Mouse (Mus musculus) hindbrain, postnatal 0 days (tissue): Measurements from ENCODE around the gene Ccnyl1. TPM values are rescaled to one million over a fixed set of nuclear protein-coding genes. Genes with fewer than 3 reads are reported as not detected.

Experiments
- ATAC-seq: fragments of 200-750 bp; cut with Nextera tagmentation; 2 replicates; pipeline ENCODE4 v1.8.0; 2017; ENCODE audit warnings: mild to moderate bottlenecking, moderate TSS enrichment, moderate library complexity
- DNase-seq: peaks from one replicate; pipeline ENCODE4 v3.0.0-alpha.2; 2015; ENCODE audit warnings: low spot score
- H3K27ac ChIP-seq: fragments of 300-500 bp; sonication (generic); 2 replicates; pipeline ENCODE4 v1.5.1; 2014; ENCODE audit warnings: mild to moderate bottlenecking
- H3K27me3 ChIP-seq: fragments of 300-500 bp; sonication (generic); 2 replicates; pipeline ENCODE4 v1.6.1; 2014; ENCODE audit warnings: low read length, mixed read lengths; ENCODE audit not compliant: insufficient read depth
- H3K36me3 ChIP-seq: fragments of 300-500 bp; sonication (generic); 2 replicates; pipeline ENCODE4 v1.6.1; 2014; ENCODE audit warnings: low read length, mixed read lengths; ENCODE audit not compliant: insufficient read depth
- H3K4me1 ChIP-seq: fragments of 300-500 bp; sonication (generic); 2 replicates; pipeline ENCODE4 v1.6.1; 2014; ENCODE audit warnings: antibody characterized with exemption, low read length, mixed read lengths; ENCODE audit not compliant: insufficient read depth
- H3K4me2 ChIP-seq: fragments of 300-500 bp; sonication (generic); 2 replicates; pipeline ENCODE4 v1.6.1; 2014; ENCODE audit warnings: low read depth, mild to moderate bottlenecking, low read length, moderate library complexity, mixed read lengths
- H3K4me3 ChIP-seq: fragments of 300-500 bp; sonication (generic); 2 replicates; pipeline ENCODE4 v1.5.1; 2014; ENCODE audit warnings: low read length
- H3K9ac ChIP-seq: fragments of 300-500 bp; sonication (generic); replicated peaks from 2 replicates; pipeline ENCODE4 v1.6.1; 2014; ENCODE audit warnings: mild to moderate bottlenecking, low read length, moderate library complexity, mixed read lengths
- H3K9me3 ChIP-seq: fragments of 300-500 bp; sonication (generic); 2 replicates; pipeline ENCODE4 v1.6.1; 2016; ENCODE audit warnings: low read length, mixed read lengths
- CTCF ChIP-seq: IDR thresholded peaks from 2 replicates; pipeline ENCODE4 v1.5.1; 2016; ENCODE audit warnings: antibody characterized with exemption, control low read depth, low read depth
- WGBS: fragments of 180-500 bp; shearing (Covaris S2); extraction: QIAGEN DNeasy Blood & Tissue Kit; methylation state at CpG from one replicate; pipeline ENCODE4 v1.1.7; 2014; 5-methylcytosine and 5-hydroxymethylcytosine counted together
- polyA plus RNA-seq: library from polyadenylated mRNA; unstranded; fragments of >200 nt; fragmentation: Nextera tagmentation; extraction: Ambion mirVana; gene quantifications from 2 replicates; pipeline ENCODE4 v1.2.1, GENCODE M21; 2015
- total RNA-seq: library from RNA; depleted of rRNA; stranded (reverse); fragments of >200 nt; gene quantifications from 2 replicates; pipeline ENCODE4 v1.2.3, GENCODE M21; 2014

Gene Ccnyl1
- total and polyA plus RNA-seq, 2 experiments from 2014 or later: 3.5 to 17.5 TPM

GRCm38 (mm10) chr1:64716589-64717304 lies 26.5 kb downstream of the Ccnyl1 start:
- H3K36me3 ChIP-seq: peaks cover 13% of the 10 kb centered on the region
- H3K4me1 ChIP-seq: no peaks in the 10 kb centered on the region
- DNase-seq: no peak
- no peaks in the 10 kb centered on the region for H3K27me3 ChIP-seq
- ATAC-seq: no peak
- H3K27ac ChIP-seq: no peak overlapping the region
- no peak overlapping the region for H3K4me2 ChIP-seq
- no peak overlapping the region for H3K9ac ChIP-seq
- 89% methylated on average over 7 of the region's 7 CpGs for WGBS
- H3K9me3 ChIP-seq: no peaks in the 10 kb centered on the region
- TF ChIP-seq CTCF: no peak
- H3K4me3 ChIP-seq: no peak overlapping the region

- ATAC-seq (peak; percentile 89), DNase-seq (peak; percentile 79)
- Histone ChIP-seq H3K4me1 (no peaks in the 10 kb centered on the region), H3K9me3 (no peaks in the 10 kb centered on the region), H3K4me2 (no peak overlapping the region), H3K9ac (no peak overlapping the region), H3K36me3 (peaks cover 17% of the 10 kb centered on the region), H3K27ac (no peak overlapping the region), H3K4me3 (no peak overlapping the region), H3K27me3 (no peaks in the 10 kb centered on the region)
- TF ChIP-seq CTCF: peak; percentile 83
These were observed 27.2 kb downstream of the Ccnyl1 start for GRCm38 (mm10) chr1:64717504-64717903.

GRCm38 (mm10) chr1:64721034-64721587 lies 30.9 kb downstream of the Ccnyl1 start:
- H3K9me3 ChIP-seq: no peaks in the 10 kb centered on the region
- no peak overlapping the region for H3K27ac ChIP-seq
- no peak overlapping the region for H3K9ac ChIP-seq
- H3K4me1 ChIP-seq: no peaks in the 10 kb centered on the region
- WGBS: 52% methylated on average over 10 of the region's 10 CpGs
- ATAC-seq (peak; percentile 12; the same call in 1 of the 2 replicates), DNase-seq (peak; percentile 19)
- H3K36me3 ChIP-seq: peaks cover 15% of the 10 kb centered on the region
- no peak for TF ChIP-seq CTCF
- no peak overlapping the region for H3K4me2 ChIP-seq
- H3K27me3 ChIP-seq: no peaks in the 10 kb centered on the region
- no peak overlapping the region for H3K4me3 ChIP-seq

- no peak overlapping the region for H3K27ac ChIP-seq
- H3K9ac ChIP-seq: no peak overlapping the region
- DNase-seq: no peak
- WGBS: 56% methylated on average over 4 of the region's 4 CpGs
- no peak overlapping the region for H3K4me2 ChIP-seq
- H3K36me3 ChIP-seq: no peaks in the 10 kb centered on the region
- no peak for ATAC-seq
- no peak overlapping the region for H3K4me3 ChIP-seq
- no peak for TF ChIP-seq CTCF
- H3K27me3 ChIP-seq: peaks cover 14% of the 10 kb centered on the region; the same call in 1 of the 2 replicates
- H3K4me1 ChIP-seq: no peaks in the 10 kb centered on the region
- no peaks in the 10 kb centered on the region for H3K9me3 ChIP-seq
These were observed 39.8 kb downstream of the Ccnyl1 start for GRCm38 (mm10) chr1:64730046-64730445.

- Histone ChIP-seq H3K27me3 (peaks cover 24% of the 10 kb centered on the region; the same call in 1 of the 2 replicates), H3K27ac (no peak overlapping the region), H3K9me3 (no peaks in the 10 kb centered on the region), H3K4me3 (no peak overlapping the region), H3K4me2 (no peak overlapping the region), H3K4me1 (no peaks in the 10 kb centered on the region; the same call in 1 of the 2 replicates), H3K9ac (no peak overlapping the region), H3K36me3 (no peaks in the 10 kb centered on the region)
- no peak for DNase-seq
- no peak for ATAC-seq
- TF ChIP-seq CTCF: no peak
- WGBS: 68% methylated on average over 16 of the region's 16 CpGs
These were observed 41.2 kb downstream of the Ccnyl1 start for GRCm38 (mm10) chr1:64731341-64732020.

GRCm38 (mm10) chr1:64732161-64732560 lies 41.9 kb downstream of the Ccnyl1 start:
- DNase-seq (no peak), ATAC-seq (no peak)
- H3K9me3 ChIP-seq: no peaks in the 10 kb centered on the region
- H3K4me1 ChIP-seq: no peaks in the 10 kb centered on the region; the same call in 1 of the 2 replicates
- peaks cover 24% of the 10 kb centered on the region; the same call in 1 of the 2 replicates for H3K27me3 ChIP-seq
- no peak overlapping the region for H3K9ac ChIP-seq
- no peak for TF ChIP-seq CTCF
- no peak overlapping the region for H3K4me2 ChIP-seq
- 60% methylated on average over 10 of the region's 10 CpGs for WGBS
- H3K4me3 ChIP-seq: no peak overlapping the region
- H3K27ac ChIP-seq: no peak overlapping the region
- H3K36me3 ChIP-seq: no peaks in the 10 kb centered on the region
